Mouse (Mus musculus) thymus, adult 2 months (tissue): ENCODE data around the gene BC005624.

ENCODE experiments used
- CTCF ChIP-seq: fragments of 200-500 bp; IDR thresholded peaks from 2 replicates; pipeline ENCODE4 v1.5.1; 2012; ENCODE audit warnings: mild to moderate bottlenecking, control low read depth, low read length, moderate library complexity, borderline replicate concordance; ENCODE audit not compliant: control insufficient read depth, poor library complexity, insufficient read depth; ENCODE audit errors: extremely low read depth
- POLR2A ChIP-seq: fragments of 200-500 bp; IDR thresholded peaks from 2 replicates; pipeline ENCODE4 v1.6.1; 2012; ENCODE audit warnings: mild to moderate bottlenecking, low read length, control low read depth, moderate library complexity; ENCODE audit not compliant: control insufficient read depth, poor library complexity, insufficient read depth; ENCODE audit errors: extremely low read depth

DNA sequence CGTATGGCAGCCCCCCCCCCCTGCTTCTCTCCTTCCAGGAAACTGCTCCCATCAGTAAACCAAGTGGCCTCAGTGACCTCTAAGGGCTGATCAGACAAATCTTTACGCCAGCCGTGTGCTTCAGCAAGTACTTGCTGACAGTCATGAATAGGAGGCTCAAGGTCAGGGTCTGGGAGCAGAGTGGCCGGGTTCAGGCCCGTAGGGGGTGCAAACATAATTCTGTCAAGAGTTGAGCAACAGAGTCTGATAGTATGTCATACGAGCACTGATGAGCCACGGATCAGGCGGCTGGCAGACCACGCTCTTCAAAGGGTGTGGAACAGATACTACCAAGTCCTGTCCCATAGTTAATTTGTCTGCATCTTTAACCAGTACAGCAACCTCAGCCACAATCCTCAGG is 8.2 kb upstream of the BC005624 start:
- no peak for TF ChIP-seq POLR2A
- TF ChIP-seq CTCF, result no peak
